Mouse (Mus musculus) kidney, embryonic 15.5 days (tissue): ENCODE results near the gene Pramel1. TPM values are rescaled to one million over a fixed set of nuclear protein-coding genes. Genes with fewer than 3 reads are reported as not detected.
"Not testable (repeated sequence)": the region's sequence is repeated elsewhere in the genome, so short reads cannot be mapped to it uniquely, and the experiment has no call there.

Source experiments
- ATAC-seq: fragments of 200-750 bp; cut with Nextera tagmentation; replicated peaks from 2 replicates; pipeline ENCODE4 v1.8.0; 2017; ENCODE audit warnings: moderate TSS enrichment; ENCODE audit not compliant: low FRiP score
- H3K27ac ChIP-seq: fragments of 300-500 bp; sonication (generic); 2 replicates; pipeline ENCODE4 v1.5.1; 2015; ENCODE audit warnings: mild to moderate bottlenecking, inconsistent platforms
- H3K27me3 ChIP-seq: fragments of 300-500 bp; sonication (generic); 2 replicates; pipeline ENCODE4 v1.6.1; 2015; ENCODE audit warnings: inconsistent platforms
- H3K36me3 ChIP-seq: fragments of 300-500 bp; sonication (generic); 2 replicates; pipeline ENCODE4 v1.6.1; 2015; ENCODE audit warnings: inconsistent platforms
- H3K4me1 ChIP-seq: fragments of 300-500 bp; sonication (generic); 2 replicates; pipeline ENCODE4 v1.6.1; 2015; ENCODE audit warnings: inconsistent platforms
- H3K4me2 ChIP-seq: fragments of 300-500 bp; sonication (generic); 2 replicates; pipeline ENCODE4 v1.6.1; 2015; ENCODE audit warnings: moderate library complexity, mild to moderate bottlenecking, inconsistent platforms
- H3K4me3 ChIP-seq: fragments of 300-500 bp; sonication (generic); replicated peaks from 2 replicates; pipeline ENCODE4 v1.5.1; 2015; ENCODE audit warnings: mild to moderate bottlenecking, inconsistent platforms
- H3K9ac ChIP-seq: fragments of 300-500 bp; sonication (generic); 2 replicates; pipeline ENCODE4 v1.6.1; 2015; ENCODE audit warnings: mild to moderate bottlenecking, inconsistent platforms
- H3K9me3 ChIP-seq: fragments of 300-500 bp; sonication (generic); replicated peaks from 2 replicates; pipeline ENCODE4 v1.6.1; 2016; ENCODE audit warnings: inconsistent platforms
- WGBS: fragments of 180-500 bp; shearing (Covaris S2); methylation state at CpG from one replicate; pipeline ENCODE4 v1.1.7; 2015; ENCODE audit warnings: mixed read lengths; 5-methylcytosine and 5-hydroxymethylcytosine counted together
- polyA plus RNA-seq: library from polyadenylated mRNA; unstranded; fragments of >200 nt; fragmentation: Nextera tagmentation; extraction: Ambion mirVana; gene quantifications from 2 replicates; pipeline ENCODE4 v1.2.1, GENCODE M21; 2015

Gene Pramel1
- not detected in 2 replicates for polyA plus RNA-seq

GRCm38 (mm10) chr4:143394181-143394580 lies at the start of gene Pramel1:
Pramel1 (plus strand) TSS chr4:143394428.
- Histone ChIP-seq H3K4me3 (no peak within 1 kb of the TSS), H3K4me2 (no peak within 1 kb of the TSS), H3K27ac (no peak within 1 kb of the TSS), H3K9me3 (no peaks in the 10 kb centered on the region), H3K27me3 (no peaks in the 10 kb centered on the region), H3K36me3 (no peaks in the 10 kb centered on the region), H3K9ac (no peak within 1 kb of the TSS), H3K4me1 (no peaks in the 10 kb centered on the region)
- no peak for ATAC-seq
- 80% methylated on average over 26 of the region's 26 CpGs for WGBS

DNA sequence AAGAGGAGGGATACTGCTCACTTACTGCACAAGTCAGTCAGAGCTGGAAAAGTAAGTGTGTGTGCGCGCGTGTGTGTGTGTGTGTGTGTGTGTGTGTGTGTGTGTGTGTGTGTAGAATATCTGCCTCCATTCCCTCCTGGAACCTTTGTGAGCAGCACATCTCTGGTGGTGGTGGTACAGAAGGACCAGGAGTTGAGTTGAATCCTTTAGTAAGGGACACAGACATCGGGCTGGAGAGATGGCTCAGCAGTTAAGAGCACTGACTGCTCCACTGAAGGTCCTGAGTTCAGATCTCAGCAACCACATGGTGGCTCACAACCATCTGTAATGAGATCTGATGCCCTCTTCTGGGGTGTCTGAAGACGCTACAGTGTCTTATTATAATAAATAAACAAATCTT lies 48.7 kb upstream of the Pramel1 start:
- WGBS: 83% methylated on average over 5 of the region's 5 CpGs
- not testable (repeated sequence) for ATAC-seq, H3K36me3 ChIP-seq, H3K27ac ChIP-seq, H3K4me3 ChIP-seq, H3K9me3 ChIP-seq, H3K4me2 ChIP-seq, H3K9ac ChIP-seq
- Histone ChIP-seq H3K27me3 (peaks cover 35% of the 10 kb centered on the region), H3K4me1 (peaks cover 13% of the 10 kb centered on the region)

DNA sequence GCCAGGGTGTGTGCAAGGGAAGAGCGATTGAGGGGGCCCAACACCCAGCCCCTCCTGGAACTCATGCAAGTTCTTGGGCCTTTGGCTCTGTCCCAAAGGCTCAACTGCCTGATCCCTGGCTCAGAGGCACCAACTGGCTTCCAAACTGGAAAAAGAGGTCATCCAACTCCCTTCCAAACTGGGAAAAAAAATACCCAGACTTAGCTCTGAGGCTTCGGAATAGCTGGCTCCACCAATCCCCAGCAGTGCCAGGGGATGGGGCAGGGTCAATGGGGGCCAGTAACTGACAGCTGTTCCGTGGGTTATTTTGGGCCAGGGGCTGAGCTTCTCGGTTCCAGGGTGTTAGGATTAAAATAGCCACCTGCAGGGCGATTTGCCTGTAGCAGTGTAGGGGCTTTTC lies 45.5 kb upstream of the Pramel1 start:
- no peaks in the 10 kb centered on the region for H3K9me3 ChIP-seq

GRCm38 (mm10) chr4:143349484-143349906 lies 44.7 kb upstream of the Pramel1 start, which contains the start of gene Lrrc38:
Lrrc38 (plus strand) TSS chr4:143349757.
- peak within 1 kb of the TSS; percentile 32; the same call in 1 of the 2 replicates for H3K9ac ChIP-seq
- no peaks in the 10 kb centered on the region for H3K36me3 ChIP-seq
- H3K27ac ChIP-seq: no peak within 1 kb of the TSS
- peak within 1 kb of the TSS; percentile 50 for H3K4me3 ChIP-seq
- peaks cover 61% of the 10 kb centered on the region for H3K27me3 ChIP-seq
- H3K4me1 ChIP-seq: peaks cover 15% of the 10 kb centered on the region
- no peaks in the 10 kb centered on the region for H3K9me3 ChIP-seq
- ATAC-seq: peak; percentile 72
- peak within 1 kb of the TSS; percentile 94 for H3K4me2 ChIP-seq
- 1% methylated on average over 19 of the region's 19 CpGs for WGBS

More for the DNA sequence above, 45.5 kb upstream of the Pramel1 start:
- Histone ChIP-seq H3K4me1 (peaks cover 15% of the 10 kb centered on the region), H3K4me2 (no peak overlapping the region), H3K4me3 (no peak overlapping the region), H3K9ac (no peak overlapping the region), H3K36me3 (no peaks in the 10 kb centered on the region), H3K27me3 (peaks cover 61% of the 10 kb centered on the region), H3K27ac (no peak overlapping the region)
- ATAC-seq: no peak
- 32% methylated on average over 5 of the region's 5 CpGs for WGBS

GRCm38 (mm10) chr4:143350047-143351015 lies 43.9 kb upstream of the Pramel1 start:
- H3K9me3 ChIP-seq: no peaks in the 10 kb centered on the region
- H3K27ac ChIP-seq: no peak overlapping the region
- H3K4me2 ChIP-seq: peak overlapping the region; percentile 94
- ATAC-seq: peak; percentile 22; the same call in 1 of the 2 replicates
- 3% methylated on average over 71 of the region's 72 CpGs for WGBS
- H3K36me3 ChIP-seq: no peaks in the 10 kb centered on the region
- peaks cover 61% of the 10 kb centered on the region for H3K27me3 ChIP-seq
- peak overlapping the region; percentile 32; the same call in 1 of the 2 replicates for H3K9ac ChIP-seq
- peaks cover 15% of the 10 kb centered on the region for H3K4me1 ChIP-seq
- H3K4me3 ChIP-seq: peak overlapping the region; percentile 50

DNA sequence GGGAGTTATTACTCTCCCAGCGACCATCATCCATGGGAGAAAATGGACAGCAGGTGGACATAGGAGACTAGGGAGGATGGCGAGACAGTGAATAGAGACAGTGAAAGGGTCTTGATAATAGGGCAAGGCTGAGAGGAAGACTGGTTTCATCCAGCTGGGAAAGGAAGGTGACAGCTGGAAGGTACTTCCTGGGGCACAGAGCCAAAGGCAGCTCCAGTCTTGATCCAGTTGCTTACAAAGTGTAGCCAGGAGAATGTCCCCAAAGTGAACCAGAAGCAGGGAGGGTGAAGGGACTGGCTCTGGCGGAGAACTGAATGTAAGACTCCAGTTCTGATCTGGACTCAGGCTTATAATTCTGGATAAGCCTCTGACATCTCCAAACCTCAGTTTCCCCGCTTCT lies 41.9 kb upstream of the Pramel1 start:
- H3K4me1 ChIP-seq: peaks cover 15% of the 10 kb centered on the region
- H3K4me3 ChIP-seq: no peak overlapping the region
- ATAC-seq: no peak
- H3K36me3 ChIP-seq: no peaks in the 10 kb centered on the region
- H3K27ac ChIP-seq: no peak overlapping the region
- no peaks in the 10 kb centered on the region for H3K9me3 ChIP-seq
- H3K27me3 ChIP-seq: peaks cover 58% of the 10 kb centered on the region
- 83% methylated on average over 4 of the region's 4 CpGs for WGBS
- H3K9ac ChIP-seq: no peak overlapping the region
- H3K4me2 ChIP-seq: no peak overlapping the region

GRCm38 (mm10) chr4:143361520-143361919 lies 32.7 kb upstream of the Pramel1 start:
- ATAC-seq: no peak
- Histone ChIP-seq H3K9ac (no peak overlapping the region), H3K27me3 (no peaks in the 10 kb centered on the region), H3K27ac (no peak overlapping the region), H3K4me1 (no peaks in the 10 kb centered on the region), H3K9me3 (no peaks in the 10 kb centered on the region; the same call in 1 of the 2 replicates), H3K36me3 (no peaks in the 10 kb centered on the region), H3K4me2 (no peak overlapping the region), H3K4me3 (no peak overlapping the region)
- 75% methylated on average over 10 of the region's 10 CpGs for WGBS

GRCm38 (mm10) chr4:143366415-143367041 lies 27.7 kb upstream of the Pramel1 start:
- Histone ChIP-seq H3K27me3 (no peaks in the 10 kb centered on the region), H3K9me3 (no peaks in the 10 kb centered on the region), H3K27ac (no peak overlapping the region), H3K4me2 (no peak overlapping the region), H3K4me1 (no peaks in the 10 kb centered on the region), H3K9ac (no peak overlapping the region), H3K4me3 (no peak overlapping the region), H3K36me3 (no peaks in the 10 kb centered on the region)
- 45% methylated on average over 15 of the region's 15 CpGs for WGBS
- ATAC-seq: no peak

- Histone ChIP-seq H3K27ac (no peak overlapping the region), H3K9ac (no peak overlapping the region), H3K27me3 (peaks cover 19% of the 10 kb centered on the region; the same call in 1 of the 2 replicates), H3K4me3 (no peak overlapping the region), H3K4me2 (no peak overlapping the region), H3K36me3 (no peaks in the 10 kb centered on the region), H3K4me1 (0 out of 2 replicates have a peak, but pooled peaks cover 4% of the 10 kb centered on the region), H3K9me3 (no peaks in the 10 kb centered on the region)
- 31% methylated on average over 7 of the region's 7 CpGs for WGBS
- ATAC-seq: no peak
These were observed 14.7 kb upstream of the Pramel1 start for GRCm38 (mm10) chr4:143379480-143379879.

GRCm38 (mm10) chr4:143379931-143380715 lies 14.1 kb upstream of the Pramel1 start:
- Histone ChIP-seq H3K36me3 (no peaks in the 10 kb centered on the region), H3K4me2 (no peak overlapping the region), H3K27me3 (peaks cover 19% of the 10 kb centered on the region; the same call in 1 of the 2 replicates), H3K4me3 (no peak overlapping the region), H3K4me1 (0 out of 2 replicates have a peak, but pooled peaks cover 4% of the 10 kb centered on the region), H3K9ac (no peak overlapping the region), H3K9me3 (no peaks in the 10 kb centered on the region), H3K27ac (no peak overlapping the region)
- 26% methylated on average over 15 of the region's 15 CpGs for WGBS
- ATAC-seq: no peak

- ATAC-seq: no peak
- no peaks in the 10 kb centered on the region for H3K36me3 ChIP-seq
- 0% methylated on average over 5 of the region's 5 CpGs for WGBS
- no peak overlapping the region for H3K4me3 ChIP-seq
- no peak overlapping the region for H3K27ac ChIP-seq
- H3K4me2 ChIP-seq: no peak overlapping the region
- H3K9me3 ChIP-seq: no peaks in the 10 kb centered on the region
- 0 out of 2 replicates have a peak, but pooled peaks cover 4% of the 10 kb centered on the region for H3K4me1 ChIP-seq
- no peak overlapping the region for H3K9ac ChIP-seq
- peaks cover 19% of the 10 kb centered on the region; the same call in 1 of the 2 replicates for H3K27me3 ChIP-seq
These were observed 13.6 kb upstream of the Pramel1 start for GRCm38 (mm10) chr4:143380716-143381004.
